Mouse (Mus musculus): Measurements from ENCODE around the gene Pnpo. TPM values are rescaled to one million over a fixed set of nuclear protein-coding genes. Genes with fewer than 3 reads are reported as not detected.

Pnpo gene
- polyA plus RNA-seq, 1 experiment from 2014 or later: 20.9 TPM

GRCm38 (mm10) chr11:96950767-96951166 lies 7.0 kb upstream of the Pnpo start:
- DNase-seq: no peak
- Histone ChIP-seq H3K27me3 (ENCODE audit: control insufficient read depth, insufficient read depth, low read length) (no peaks in the 10 kb centered on the region), H3K27ac (replicated peaks; ENCODE audit: low read depth, low read length) (no peak overlapping the region), H3K36me3 (ENCODE audit: control insufficient read depth, insufficient read depth, low read length) (peaks cover 49% of the 10 kb centered on the region), H3K4me3 (replicated peaks; ENCODE audit: low read depth, low read length) (no peak overlapping the region), H3K4me2 (ENCODE audit: low read length) (no peak overlapping the region), H3K9me3 (ENCODE audit: control insufficient read depth, low read length) (no peaks in the 10 kb centered on the region), H3K4me1 (ENCODE audit: control insufficient read depth, insufficient read depth, low read length) (no peaks in the 10 kb centered on the region), H3K9ac (replicated peaks; ENCODE audit: low read length) (no peak overlapping the region)
- WGBS: 97% methylated on average over 3 of the region's 3 CpGs
- ATAC-seq (ENCODE audit: low FRiP score, low TSS enrichment): no peak

GRCm38 (mm10) chr11:96947849-96948248 lies 4.1 kb upstream of the Pnpo start:
- H3K27ac ChIP-seq (replicated peaks; ENCODE audit: low read depth, low read length): no peak overlapping the region
- H3K4me2 ChIP-seq (ENCODE audit: low read length): no peak overlapping the region
- ATAC-seq (ENCODE audit: low FRiP score, low TSS enrichment) (no peak), DNase-seq (no peak)
- H3K9me3 ChIP-seq (ENCODE audit: control insufficient read depth, low read length): no peaks in the 10 kb centered on the region
- no peak overlapping the region for H3K9ac ChIP-seq (replicated peaks; ENCODE audit: low read length)
- H3K36me3 ChIP-seq (ENCODE audit: control insufficient read depth, insufficient read depth, low read length): peaks cover 22% of the 10 kb centered on the region
- H3K4me3 ChIP-seq (replicated peaks; ENCODE audit: low read depth, low read length): no peak overlapping the region
- H3K27me3 ChIP-seq (ENCODE audit: control insufficient read depth, insufficient read depth, low read length): no peaks in the 10 kb centered on the region
- WGBS: 94% methylated on average over 4 of the region's 4 CpGs
- peaks cover 10% of the 10 kb centered on the region; the same call in 1 of the 2 replicates for H3K4me1 ChIP-seq (ENCODE audit: control insufficient read depth, insufficient read depth, low read length)

- Histone ChIP-seq H3K4me3 (replicated peaks; ENCODE audit: low read depth, low read length) (no peak overlapping the region), H3K27me3 (ENCODE audit: control insufficient read depth, insufficient read depth, low read length) (no peaks in the 10 kb centered on the region), H3K4me1 (ENCODE audit: control insufficient read depth, insufficient read depth, low read length) (peaks cover 10% of the 10 kb centered on the region; the same call in 1 of the 2 replicates), H3K36me3 (ENCODE audit: control insufficient read depth, insufficient read depth, low read length) (peaks cover 8% of the 10 kb centered on the region; the same call in 1 of the 2 replicates), H3K27ac (replicated peaks; ENCODE audit: low read depth, low read length) (no peak overlapping the region), H3K9me3 (ENCODE audit: control insufficient read depth, low read length) (no peaks in the 10 kb centered on the region), H3K4me2 (ENCODE audit: low read length) (no peak overlapping the region), H3K9ac (replicated peaks; ENCODE audit: low read length) (no peak overlapping the region)
- no peak for ATAC-seq (ENCODE audit: low FRiP score, low TSS enrichment)
- peak; percentile 30 for DNase-seq
- WGBS: 69% methylated on average over 9 of the region's 9 CpGs
Observed at GRCm38 (mm10) chr11:96946498-96946897, 2.7 kb upstream of the Pnpo start.

- Histone ChIP-seq H3K9ac (replicated peaks; ENCODE audit: low read length) (no peak overlapping the region), H3K27me3 (ENCODE audit: control insufficient read depth, insufficient read depth, low read length) (no peaks in the 10 kb centered on the region), H3K4me1 (ENCODE audit: control insufficient read depth, insufficient read depth, low read length) (peaks cover 10% of the 10 kb centered on the region; the same call in 1 of the 2 replicates), H3K36me3 (ENCODE audit: control insufficient read depth, insufficient read depth, low read length) (no peaks in the 10 kb centered on the region), H3K9me3 (ENCODE audit: control insufficient read depth, low read length) (no peaks in the 10 kb centered on the region), H3K27ac (replicated peaks; ENCODE audit: low read depth, low read length) (no peak overlapping the region), H3K4me3 (replicated peaks; ENCODE audit: low read depth, low read length) (peak overlapping the region; percentile 50; the same call in 1 of the 2 replicates), H3K4me2 (ENCODE audit: low read length) (peak overlapping the region; percentile 89)
- ATAC-seq (ENCODE audit: low FRiP score, low TSS enrichment) (no peak), DNase-seq (no peak)
- WGBS: 89% methylated on average over 14 of the region's 14 CpGs
Observed at GRCm38 (mm10) chr11:96944844-96945580, 1.2 kb upstream of the Pnpo start.

GRCm38 (mm10) chr11:96941989-96942590 lies 1.7 kb downstream of the Pnpo start:
- WGBS: 80% methylated on average over 6 of the region's 6 CpGs
- DNase-seq: no peak

GRCm38 (mm10) chr11:96940578-96941465 lies 3.0 kb downstream of the Pnpo start:
- H3K4me2 ChIP-seq (ENCODE audit: low read length): no peak overlapping the region
- WGBS: 78% methylated on average over 16 of the region's 16 CpGs
- DNase-seq (no peak), ATAC-seq (ENCODE audit: low FRiP score, low TSS enrichment) (no peak)
- H3K27me3 ChIP-seq (ENCODE audit: control insufficient read depth, insufficient read depth, low read length): no peaks in the 10 kb centered on the region
- no peaks in the 10 kb centered on the region for H3K36me3 ChIP-seq (ENCODE audit: control insufficient read depth, insufficient read depth, low read length)
- H3K4me3 ChIP-seq (replicated peaks; ENCODE audit: low read depth, low read length): no peak overlapping the region
- H3K9me3 ChIP-seq (ENCODE audit: control insufficient read depth, low read length): no peaks in the 10 kb centered on the region
- no peak overlapping the region for H3K27ac ChIP-seq (replicated peaks; ENCODE audit: low read depth, low read length)
- H3K9ac ChIP-seq (replicated peaks; ENCODE audit: low read length): no peak overlapping the region
- H3K4me1 ChIP-seq (ENCODE audit: control insufficient read depth, insufficient read depth, low read length): peaks cover 10% of the 10 kb centered on the region; the same call in 1 of the 2 replicates

More at GRCm38 (mm10) chr11:96941989-96942590, 1.7 kb downstream of the Pnpo start:
- Histone ChIP-seq H3K27me3 (ENCODE audit: control insufficient read depth, insufficient read depth, low read length) (no peaks in the 10 kb centered on the region), H3K27ac (replicated peaks; ENCODE audit: low read depth, low read length) (no peak overlapping the region), H3K4me3 (replicated peaks; ENCODE audit: low read depth, low read length) (no peak overlapping the region), H3K36me3 (ENCODE audit: control insufficient read depth, insufficient read depth, low read length) (no peaks in the 10 kb centered on the region), H3K9ac (replicated peaks; ENCODE audit: low read length) (no peak overlapping the region), H3K4me2 (ENCODE audit: low read length) (no peak overlapping the region), H3K9me3 (ENCODE audit: control insufficient read depth, low read length) (no peaks in the 10 kb centered on the region), H3K4me1 (ENCODE audit: control insufficient read depth, insufficient read depth, low read length) (peaks cover 10% of the 10 kb centered on the region; the same call in 1 of the 2 replicates)
- no peak for ATAC-seq (ENCODE audit: low FRiP score, low TSS enrichment)

GRCm38 (mm10) chr11:96938426-96938800 lies 5.4 kb downstream of the Pnpo start:
- no peaks in the 10 kb centered on the region for H3K36me3 ChIP-seq (ENCODE audit: control insufficient read depth, insufficient read depth, low read length)
- H3K9me3 ChIP-seq (ENCODE audit: control insufficient read depth, low read length): no peaks in the 10 kb centered on the region
- no peak overlapping the region for H3K27ac ChIP-seq (replicated peaks; ENCODE audit: low read depth, low read length)
- no peaks in the 10 kb centered on the region for H3K27me3 ChIP-seq (ENCODE audit: control insufficient read depth, insufficient read depth, low read length)
- no peak overlapping the region for H3K4me3 ChIP-seq (replicated peaks; ENCODE audit: low read depth, low read length)
- WGBS: 89% methylated on average over 6 of the region's 6 CpGs
- DNase-seq: no peak
- ATAC-seq (ENCODE audit: low FRiP score, low TSS enrichment): no peak
- 0 out of 2 replicates have a peak, but pooled peaks cover 2% of the 10 kb centered on the region for H3K4me1 ChIP-seq (ENCODE audit: control insufficient read depth, insufficient read depth, low read length)
- no peak overlapping the region for H3K9ac ChIP-seq (replicated peaks; ENCODE audit: low read length)
- H3K4me2 ChIP-seq (ENCODE audit: low read length): no peak overlapping the region

GRCm38 (mm10) chr11:96937549-96938425 lies 6.0 kb downstream of the Pnpo start:
- ATAC-seq (ENCODE audit: low FRiP score, low TSS enrichment) (no peak), DNase-seq (peak; percentile 60)
- no peak overlapping the region for H3K4me2 ChIP-seq (ENCODE audit: low read length)
- H3K27ac ChIP-seq (replicated peaks; ENCODE audit: low read depth, low read length): no peak overlapping the region
- no peaks in the 10 kb centered on the region for H3K27me3 ChIP-seq (ENCODE audit: control insufficient read depth, insufficient read depth, low read length)
- no peak overlapping the region for H3K9ac ChIP-seq (replicated peaks; ENCODE audit: low read length)
- no peaks in the 10 kb centered on the region for H3K4me1 ChIP-seq (ENCODE audit: control insufficient read depth, insufficient read depth, low read length)
- 53% methylated on average over 10 of the region's 10 CpGs for WGBS
- H3K4me3 ChIP-seq (replicated peaks; ENCODE audit: low read depth, low read length): no peak overlapping the region
- H3K9me3 ChIP-seq (ENCODE audit: control insufficient read depth, low read length): no peaks in the 10 kb centered on the region
- H3K36me3 ChIP-seq (ENCODE audit: control insufficient read depth, insufficient read depth, low read length): no peaks in the 10 kb centered on the region
